Mouse (Mus musculus): ENCODE results near the gene Hist1h1b. TPM values are rescaled to one million over a fixed set of nuclear protein-coding genes. Genes with fewer than 3 reads are reported as not detected.

Gene Hist1h1b
- not detected for polyA plus RNA-seq (2014; fragmentation: Illumina TruSeq; extraction: RNeasy Lipid Tissue Mini Kit (QIAGEN cat#74804); ENCODE audit: low read depth, low replicate concordance)

DNA sequence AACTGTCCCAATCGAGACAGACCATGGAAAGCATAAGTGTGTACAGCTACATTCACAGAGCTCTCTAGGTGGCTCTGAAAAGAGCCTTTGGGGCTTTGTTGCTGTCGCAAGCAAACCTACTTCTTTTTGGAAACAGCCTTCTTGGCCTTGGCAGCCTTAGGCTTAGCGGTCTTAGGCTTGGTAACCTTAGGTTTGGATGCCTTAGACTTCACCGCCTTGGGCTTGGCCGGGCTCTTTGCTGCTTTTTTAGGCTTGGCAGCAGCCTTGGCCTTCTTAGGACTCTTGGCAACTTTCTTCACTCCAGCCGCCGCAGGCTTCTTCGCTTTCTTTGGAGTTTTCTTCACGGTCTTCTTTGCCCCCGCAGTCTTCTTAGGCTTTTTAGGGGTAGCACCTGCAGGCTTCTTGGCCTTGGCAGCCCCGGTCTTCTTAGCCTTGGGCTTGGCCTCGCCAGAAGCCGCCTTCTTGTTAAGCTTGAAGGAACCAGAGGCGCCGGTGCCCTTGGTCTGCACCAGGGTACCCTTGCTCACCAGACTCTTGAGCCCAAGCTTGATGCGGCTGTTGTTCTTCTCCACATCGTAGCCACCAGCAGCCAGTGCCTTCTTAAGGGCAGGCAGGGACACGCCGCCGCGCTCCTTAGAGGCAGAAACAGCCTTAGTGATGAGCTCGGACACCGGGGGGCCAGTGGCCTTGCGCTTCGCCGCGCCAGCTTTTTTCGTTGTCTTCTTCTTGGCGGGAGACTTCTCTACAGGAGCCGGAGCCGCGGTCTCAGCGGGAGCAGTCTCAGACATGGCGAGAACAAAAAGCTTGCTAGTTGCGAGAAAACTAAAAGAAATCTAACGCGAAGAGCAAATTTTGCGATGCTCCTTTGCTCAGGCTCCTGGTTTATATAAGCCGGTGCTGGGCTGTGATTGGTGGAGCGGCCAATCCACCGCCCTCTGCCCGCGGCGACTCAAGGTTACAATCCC lies at the start of gene Hist1h1b:
TSS of gene Hist1h1b (minus strand) at position 859 of the 965 bp plus-strand sequence.

DNA sequence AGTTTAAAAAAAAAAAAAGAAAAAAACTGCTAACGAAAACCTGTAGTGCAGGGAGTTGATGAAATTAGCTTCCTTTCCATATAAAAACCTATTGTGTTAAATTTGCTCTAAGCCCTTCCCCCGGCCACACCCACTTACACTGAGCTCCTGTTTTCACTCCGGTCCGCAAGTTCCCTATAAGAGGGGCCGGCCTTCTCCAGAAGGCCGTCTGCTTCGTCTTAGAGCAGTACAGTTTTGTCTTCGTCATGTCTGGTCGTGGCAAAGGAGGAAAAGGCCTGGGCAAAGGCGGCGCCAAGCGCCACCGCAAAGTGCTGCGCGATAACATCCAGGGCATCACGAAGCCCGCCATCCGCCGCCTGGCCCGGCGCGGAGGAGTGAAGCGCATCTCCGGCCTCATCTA lies 31.1 kb upstream of the Hist1h1b start, which contains the start of gene Hist1h4m:
TSS of gene Hist1h4m (plus strand) at position 208 of the 400 bp plus-strand sequence.

DNA sequence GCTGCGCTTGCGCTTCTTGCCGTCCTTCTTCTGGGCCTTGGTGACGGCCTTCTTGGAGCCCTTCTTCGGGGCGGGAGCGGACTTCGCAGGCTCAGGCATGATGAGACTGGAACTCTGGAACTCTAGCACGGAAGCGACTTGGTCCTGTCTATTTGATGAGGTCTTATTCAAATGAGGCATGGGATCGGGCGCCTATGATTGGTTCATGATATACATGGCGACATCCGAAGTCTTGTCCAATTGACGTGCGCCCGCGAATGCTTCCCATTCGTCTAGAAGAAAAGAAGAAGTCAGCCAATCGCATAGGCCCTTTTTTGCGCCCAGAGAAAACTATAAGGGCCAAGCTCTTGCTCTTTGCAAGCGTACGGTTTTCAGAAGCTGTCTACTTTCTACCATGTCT lies 29.6 kb upstream of the Hist1h1b start, which contains the start of the genes Hist1h2bq and Hist1h2ao:
TSS of gene Hist1h2bq (minus strand) at position 125 of the 400 bp plus-strand sequence.
TSS of gene Hist1h2ao (plus strand) at position 393 of the 400 bp plus-strand sequence.

DNA sequence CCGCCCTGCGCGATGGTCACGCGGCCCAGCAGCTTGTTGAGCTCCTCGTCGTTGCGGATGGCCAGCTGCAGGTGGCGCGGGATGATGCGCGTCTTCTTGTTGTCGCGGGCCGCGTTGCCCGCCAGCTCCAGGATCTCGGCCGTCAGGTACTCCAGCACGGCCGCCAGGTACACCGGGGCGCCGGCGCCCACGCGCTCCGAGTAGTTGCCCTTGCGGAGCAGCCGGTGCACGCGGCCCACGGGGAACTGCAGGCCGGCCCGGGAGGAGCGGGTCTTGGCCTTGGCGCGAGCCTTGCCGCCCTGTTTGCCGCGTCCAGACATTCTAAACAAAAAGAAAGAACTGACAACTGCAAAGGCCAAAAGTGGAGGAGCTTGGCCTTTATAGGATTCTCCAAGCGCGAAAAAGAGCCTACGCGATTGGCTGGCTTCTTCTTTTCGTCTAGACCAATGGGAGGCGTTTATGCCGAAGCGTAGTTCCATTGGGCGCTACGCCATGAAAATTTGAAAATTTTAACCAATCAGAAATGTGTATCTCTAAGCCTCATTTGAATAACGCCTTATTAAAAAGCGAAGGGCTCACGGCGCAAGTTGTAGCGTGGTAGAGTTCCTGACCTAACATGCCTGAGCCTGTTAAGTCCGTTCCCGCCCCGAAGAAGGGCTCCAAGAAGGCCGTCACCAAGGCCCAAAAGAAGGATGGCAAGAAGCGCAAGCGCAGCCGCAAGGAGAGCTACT lies 6.6 kb upstream of the Hist1h1b start, which contains the start of the genes Hist1h2an and Hist1h2bp:
TSS of gene Hist1h2an (minus strand) at position 320 of the 731 bp plus-strand sequence.
TSS of gene Hist1h2bp (plus strand) at position 563 of the 731 bp plus-strand sequence.

DNA sequence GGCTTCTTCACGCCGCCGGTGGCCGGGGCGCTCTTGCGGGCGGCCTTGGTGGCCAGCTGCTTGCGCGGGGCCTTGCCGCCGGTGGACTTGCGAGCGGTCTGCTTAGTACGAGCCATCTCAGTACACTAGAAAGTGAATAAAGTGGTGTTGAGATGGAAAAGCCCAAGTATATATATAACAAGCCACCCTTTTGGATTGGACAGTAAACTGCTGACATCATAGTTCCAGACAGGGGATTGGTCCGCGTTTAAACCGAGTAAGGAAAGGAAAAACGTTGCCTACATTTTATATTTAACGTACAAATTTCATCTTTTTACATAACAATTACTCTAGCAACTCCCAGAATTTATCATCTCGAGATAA lies 2.8 kb upstream of the Hist1h1b start, which contains the start of gene Hist1h3i:
TSS of gene Hist1h3i (minus strand) at position 116 of the 363 bp plus-strand sequence.

DNA sequence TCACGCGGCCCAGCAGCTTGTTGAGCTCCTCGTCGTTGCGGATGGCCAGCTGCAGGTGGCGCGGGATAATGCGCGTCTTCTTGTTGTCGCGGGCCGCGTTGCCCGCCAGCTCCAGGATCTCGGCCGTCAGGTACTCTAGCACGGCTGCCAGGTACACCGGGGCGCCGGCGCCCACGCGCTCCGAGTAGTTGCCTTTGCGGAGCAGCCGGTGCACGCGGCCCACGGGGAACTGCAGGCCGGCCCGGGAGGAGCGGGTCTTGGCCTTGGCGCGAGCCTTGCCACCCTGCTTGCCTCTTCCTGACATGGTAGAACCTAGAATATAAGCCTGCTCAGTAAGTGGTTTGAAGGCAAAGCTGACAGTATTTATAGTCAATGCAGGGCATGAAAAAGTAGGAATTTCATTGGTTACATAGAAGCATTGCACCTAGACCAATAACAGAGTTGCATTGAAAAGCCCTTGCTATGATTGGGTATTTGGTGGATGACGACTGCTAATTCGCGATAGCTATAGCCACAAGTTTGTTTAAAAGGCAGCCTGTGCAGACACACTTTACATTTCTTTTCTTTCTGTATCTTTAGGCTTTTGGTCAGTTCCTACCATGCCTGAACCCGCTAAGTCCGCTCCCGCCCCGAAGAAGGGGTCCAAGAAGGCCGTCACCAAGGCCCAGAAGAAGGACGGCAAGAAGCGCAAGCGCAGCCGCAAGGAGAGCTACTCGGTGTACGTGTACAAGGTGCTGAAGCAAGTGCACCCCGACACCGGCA lies 26.7 kb downstream of the Hist1h1b start, which contains the start of the genes Hist1h2ak and Hist1h2bn:
TSS of gene Hist1h2ak (minus strand) at position 304 of the 762 bp plus-strand sequence.
TSS of gene Hist1h2bn (plus strand) at position 600 of the 762 bp plus-strand sequence.

DNA sequence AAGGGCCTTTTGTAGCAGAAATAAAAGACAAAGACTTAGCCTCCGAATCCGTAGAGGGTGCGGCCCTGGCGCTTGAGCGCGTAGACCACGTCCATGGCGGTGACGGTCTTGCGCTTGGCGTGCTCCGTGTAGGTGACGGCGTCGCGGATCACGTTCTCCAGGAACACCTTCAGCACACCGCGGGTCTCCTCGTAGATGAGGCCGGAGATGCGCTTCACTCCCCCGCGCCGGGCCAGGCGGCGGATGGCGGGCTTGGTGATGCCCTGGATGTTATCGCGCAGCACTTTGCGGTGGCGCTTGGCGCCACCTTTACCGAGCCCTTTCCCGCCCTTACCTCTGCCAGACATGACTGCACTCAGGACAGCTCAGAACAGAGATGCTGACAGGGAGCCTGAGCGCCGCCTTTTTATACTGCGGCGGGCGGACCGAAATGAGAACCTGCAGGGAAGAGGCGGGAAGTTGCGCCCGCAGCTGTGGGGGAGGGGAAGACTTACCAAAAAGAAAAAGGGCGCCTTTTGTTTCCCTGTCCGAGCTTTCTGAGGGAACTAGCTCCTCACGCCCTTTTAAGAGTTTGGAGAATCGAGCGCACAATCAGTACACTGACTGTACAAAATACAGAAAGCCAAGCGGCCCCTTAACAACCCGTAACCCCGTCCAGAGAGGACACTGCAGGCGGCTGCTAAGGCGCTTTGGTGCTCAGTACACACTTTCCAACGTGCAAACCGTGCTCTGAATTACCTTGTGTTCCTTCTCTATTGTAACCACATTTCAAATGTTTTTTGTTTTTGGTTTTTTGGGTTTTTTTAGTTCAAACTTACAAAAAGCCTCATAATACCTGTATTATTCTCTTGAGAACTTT lies 30.0 kb downstream of the Hist1h1b start, which contains the start of gene Hist1h4k:
TSS of gene Hist1h4k (minus strand) at position 347 of the 859 bp plus-strand sequence.

DNA sequence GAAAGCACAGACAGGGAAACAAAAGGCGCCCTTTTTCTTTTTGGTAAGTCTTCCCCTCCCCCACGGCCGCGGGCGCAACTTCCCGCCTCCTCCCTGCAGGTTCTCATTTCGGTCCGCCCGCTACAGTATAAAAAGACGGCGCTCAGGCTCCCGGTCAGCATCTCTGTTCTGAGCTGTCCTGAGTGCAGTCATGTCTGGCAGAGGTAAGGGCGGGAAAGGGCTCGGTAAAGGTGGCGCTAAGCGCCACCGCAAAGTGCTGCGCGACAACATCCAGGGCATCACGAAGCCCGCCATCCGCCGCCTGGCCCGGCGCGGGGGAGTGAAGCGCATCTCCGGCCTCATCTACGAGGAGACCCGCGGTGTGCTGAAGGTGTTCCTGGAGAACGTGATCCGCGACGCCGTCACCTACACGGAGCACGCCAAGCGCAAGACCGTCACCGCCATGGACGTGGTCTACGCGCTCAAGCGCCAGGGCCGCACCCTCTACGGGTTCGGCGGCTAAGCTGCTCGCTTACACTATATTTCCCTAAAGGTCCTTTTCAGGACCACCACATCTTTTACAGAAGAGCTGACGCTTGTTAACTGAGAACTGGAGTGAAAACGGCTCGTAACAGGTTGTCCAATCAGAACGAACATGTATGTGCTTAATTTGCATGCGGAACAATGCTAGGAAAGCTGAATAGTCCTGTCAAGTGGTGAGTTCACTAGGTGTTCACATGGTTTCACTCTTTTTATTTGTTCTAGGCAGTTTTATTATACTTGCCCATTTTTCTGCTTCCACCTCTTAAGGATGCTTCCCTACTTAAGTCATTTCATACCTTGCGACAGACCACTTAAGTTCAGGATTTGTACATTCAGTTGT lies 45.3 kb downstream of the Hist1h1b start, which contains the start of gene Hist1h4j:
TSS of gene Hist1h4j (plus strand) at position 159 of the 862 bp plus-strand sequence.

Other genes starting within 250 kb of the Hist1h1b start
- gene Zkscan8, start 249.5 kb downstream of the Hist1h1b start, polyA plus RNA-seq (2014; fragmentation: Illumina TruSeq; extraction: RNeasy Lipid Tissue Mini Kit (QIAGEN cat#74804); ENCODE audit: low read depth, low replicate concordance) = 9.3 TPM
- not detected for gene Olfr1366, start 237.8 kb downstream of the Hist1h1b start, polyA plus RNA-seq (2014; fragmentation: Illumina TruSeq; extraction: RNeasy Lipid Tissue Mini Kit (QIAGEN cat#74804); ENCODE audit: low read depth, low replicate concordance)
- not detected for gene Olfr1535, start 220.7 kb downstream of the Hist1h1b start, polyA plus RNA-seq (2014; fragmentation: Illumina TruSeq; extraction: RNeasy Lipid Tissue Mini Kit (QIAGEN cat#74804); ENCODE audit: low read depth, low replicate concordance)
- not detected for gene Olfr1364, start 198.9 kb downstream of the Hist1h1b start, polyA plus RNA-seq (2014; fragmentation: Illumina TruSeq; extraction: RNeasy Lipid Tissue Mini Kit (QIAGEN cat#74804); ENCODE audit: low read depth, low replicate concordance)
- not detected for gene Olfr1362, start 166.6 kb downstream of the Hist1h1b start, polyA plus RNA-seq (2014; fragmentation: Illumina TruSeq; extraction: RNeasy Lipid Tissue Mini Kit (QIAGEN cat#74804); ENCODE audit: low read depth, low replicate concordance)
- not detected for gene Olfr11, start 138.1 kb downstream of the Hist1h1b start, polyA plus RNA-seq (2014; fragmentation: Illumina TruSeq; extraction: RNeasy Lipid Tissue Mini Kit (QIAGEN cat#74804); ENCODE audit: low read depth, low replicate concordance)
- not detected for gene Olfr1361, start 117.2 kb downstream of the Hist1h1b start, polyA plus RNA-seq (2014; fragmentation: Illumina TruSeq; extraction: RNeasy Lipid Tissue Mini Kit (QIAGEN cat#74804); ENCODE audit: low read depth, low replicate concordance)
- not detected for gene Olfr1360, start 103.2 kb downstream of the Hist1h1b start, polyA plus RNA-seq (2014; fragmentation: Illumina TruSeq; extraction: RNeasy Lipid Tissue Mini Kit (QIAGEN cat#74804); ENCODE audit: low read depth, low replicate concordance)
- not detected for gene Olfr1359, start 82.5 kb downstream of the Hist1h1b start, polyA plus RNA-seq (2014; fragmentation: Illumina TruSeq; extraction: RNeasy Lipid Tissue Mini Kit (QIAGEN cat#74804); ENCODE audit: low read depth, low replicate concordance)
- not detected for gene Hist1h2bl, start 64.5 kb downstream of the Hist1h1b start, polyA plus RNA-seq (2014; fragmentation: Illumina TruSeq; extraction: RNeasy Lipid Tissue Mini Kit (QIAGEN cat#74804); ENCODE audit: low read depth, low replicate concordance)
- gene Hist1h2ai, start 64.2 kb downstream of the Hist1h1b start, polyA plus RNA-seq (2014; fragmentation: Illumina TruSeq; extraction: RNeasy Lipid Tissue Mini Kit (QIAGEN cat#74804); ENCODE audit: low read depth, low replicate concordance) = not detected
- gene Hist1h3h, start 63.0 kb downstream of the Hist1h1b start, polyA plus RNA-seq (2014; fragmentation: Illumina TruSeq; extraction: RNeasy Lipid Tissue Mini Kit (QIAGEN cat#74804); ENCODE audit: low read depth, low replicate concordance) = not detected
- gene Hist1h2bm, start 58.6 kb downstream of the Hist1h1b start, polyA plus RNA-seq (2014; fragmentation: Illumina TruSeq; extraction: RNeasy Lipid Tissue Mini Kit (QIAGEN cat#74804); ENCODE audit: low read depth, low replicate concordance) = not detected
- gene Hist1h4j, start 45.6 kb downstream of the Hist1h1b start, polyA plus RNA-seq (2014; fragmentation: Illumina TruSeq; extraction: RNeasy Lipid Tissue Mini Kit (QIAGEN cat#74804); ENCODE audit: low read depth, low replicate concordance) = 0.58 TPM
- gene Hist1h4k, start 30.1 kb downstream of the Hist1h1b start, polyA plus RNA-seq (2014; fragmentation: Illumina TruSeq; extraction: RNeasy Lipid Tissue Mini Kit (QIAGEN cat#74804); ENCODE audit: low read depth, low replicate concordance) = not detected
- not detected for gene Hist1h2ak, start 26.8 kb downstream of the Hist1h1b start, polyA plus RNA-seq (2014; fragmentation: Illumina TruSeq; extraction: RNeasy Lipid Tissue Mini Kit (QIAGEN cat#74804); ENCODE audit: low read depth, low replicate concordance)
- not detected for gene Hist1h2bn, start 26.5 kb downstream of the Hist1h1b start, polyA plus RNA-seq (2014; fragmentation: Illumina TruSeq; extraction: RNeasy Lipid Tissue Mini Kit (QIAGEN cat#74804); ENCODE audit: low read depth, low replicate concordance)
- gene Hist1h3i, start 2.7 kb upstream of the Hist1h1b start, polyA plus RNA-seq (2014; fragmentation: Illumina TruSeq; extraction: RNeasy Lipid Tissue Mini Kit (QIAGEN cat#74804); ENCODE audit: low read depth, low replicate concordance) = not detected
- not detected for gene Hist1h2an, start 6.6 kb upstream of the Hist1h1b start, polyA plus RNA-seq (2014; fragmentation: Illumina TruSeq; extraction: RNeasy Lipid Tissue Mini Kit (QIAGEN cat#74804); ENCODE audit: low read depth, low replicate concordance)
- not detected for gene Hist1h2bp, start 6.8 kb upstream of the Hist1h1b start, polyA plus RNA-seq (2014; fragmentation: Illumina TruSeq; extraction: RNeasy Lipid Tissue Mini Kit (QIAGEN cat#74804); ENCODE audit: low read depth, low replicate concordance)
- not detected for gene Hist1h2bq, start 29.6 kb upstream of the Hist1h1b start, polyA plus RNA-seq (2014; fragmentation: Illumina TruSeq; extraction: RNeasy Lipid Tissue Mini Kit (QIAGEN cat#74804); ENCODE audit: low read depth, low replicate concordance)
- not detected for gene Hist1h2ao, start 29.8 kb upstream of the Hist1h1b start, polyA plus RNA-seq (2014; fragmentation: Illumina TruSeq; extraction: RNeasy Lipid Tissue Mini Kit (QIAGEN cat#74804); ENCODE audit: low read depth, low replicate concordance)
- not detected for gene Hist1h4m, start 31.1 kb upstream of the Hist1h1b start, polyA plus RNA-seq (2014; fragmentation: Illumina TruSeq; extraction: RNeasy Lipid Tissue Mini Kit (QIAGEN cat#74804); ENCODE audit: low read depth, low replicate concordance)
- not detected for gene Hist1h4n, start 51.6 kb upstream of the Hist1h1b start, polyA plus RNA-seq (2014; fragmentation: Illumina TruSeq; extraction: RNeasy Lipid Tissue Mini Kit (QIAGEN cat#74804); ENCODE audit: low read depth, low replicate concordance)
- gene Hist1h2ap, start 52.9 kb upstream of the Hist1h1b start, polyA plus RNA-seq (2014; fragmentation: Illumina TruSeq; extraction: RNeasy Lipid Tissue Mini Kit (QIAGEN cat#74804); ENCODE audit: low read depth, low replicate concordance) = not detected
- not detected for gene Hist1h2br, start 53.1 kb upstream of the Hist1h1b start, polyA plus RNA-seq (2014; fragmentation: Illumina TruSeq; extraction: RNeasy Lipid Tissue Mini Kit (QIAGEN cat#74804); ENCODE audit: low read depth, low replicate concordance)
- gene Zfp184, start 164.5 kb upstream of the Hist1h1b start, polyA plus RNA-seq (2014; fragmentation: Illumina TruSeq; extraction: RNeasy Lipid Tissue Mini Kit (QIAGEN cat#74804); ENCODE audit: low read depth, low replicate concordance) = not detected
- not detected for gene Pom121l2, start 200.6 kb upstream of the Hist1h1b start, polyA plus RNA-seq (2014; fragmentation: Illumina TruSeq; extraction: RNeasy Lipid Tissue Mini Kit (QIAGEN cat#74804); ENCODE audit: low read depth, low replicate concordance)
- gene Prss16, start 229.1 kb upstream of the Hist1h1b start, polyA plus RNA-seq (2014; fragmentation: Illumina TruSeq; extraction: RNeasy Lipid Tissue Mini Kit (QIAGEN cat#74804); ENCODE audit: low read depth, low replicate concordance) = 0.42 TPM

All from liver, adult 10 weeks (tissue).